Mouse (Mus musculus) stomach, embryonic 14.5 days (tissue): Measurements from ENCODE around the gene Gsta4. TPM values are rescaled to one million over a fixed set of nuclear protein-coding genes. Genes with fewer than 3 reads are reported as not detected.
A peak's percentile ranks its signal among the peaks of the same experiment; 100 is the strongest.

Source experiments
- ATAC-seq: fragments of 200-750 bp; cut with Nextera tagmentation; 2 replicates; pipeline ENCODE4 v1.8.0; 2017; ENCODE audit warnings: low read depth, moderate TSS enrichment; ENCODE audit not compliant: insufficient number of reproducible peaks, insufficient read depth, low FRiP score
- H3K27ac ChIP-seq: fragments of 300-500 bp; sonication (generic); 2 replicates; pipeline ENCODE4 v1.5.1; 2014; ENCODE audit warnings: mild to moderate bottlenecking, low read length, moderate library complexity, mixed read lengths
- H3K27me3 ChIP-seq: fragments of 300-500 bp; sonication (generic); 2 replicates; pipeline ENCODE4 v1.6.1; 2014; ENCODE audit warnings: low read length, control low read depth, mixed read lengths; ENCODE audit not compliant: control insufficient read depth, insufficient read depth
- H3K36me3 ChIP-seq: fragments of 300-500 bp; sonication (generic); 2 replicates; pipeline ENCODE4 v1.6.1; 2014; ENCODE audit warnings: mild to moderate bottlenecking, control low read depth, low read length, moderate library complexity, mixed read lengths; ENCODE audit not compliant: control insufficient read depth, insufficient read depth
- H3K4me1 ChIP-seq: fragments of 300-500 bp; sonication (generic); 2 replicates; pipeline ENCODE4 v1.6.1; 2014; ENCODE audit warnings: low read length, control low read depth, mixed read lengths; ENCODE audit not compliant: control insufficient read depth, insufficient read depth
- H3K4me2 ChIP-seq: fragments of 300-500 bp; sonication (generic); replicated peaks from 2 replicates; pipeline ENCODE4 v1.6.1; 2014; ENCODE audit warnings: low read depth, low read length, control low read depth
- H3K4me3 ChIP-seq: fragments of 300-500 bp; sonication (generic); 2 replicates; pipeline ENCODE4 v1.5.1; 2014; ENCODE audit warnings: low read depth, low read length, control low read depth
- H3K9ac ChIP-seq: fragments of 300-500 bp; sonication (generic); replicated peaks from 2 replicates; pipeline ENCODE4 v1.6.1; 2014; ENCODE audit warnings: low read depth, mild to moderate bottlenecking, control low read depth, low read length, moderate library complexity, mixed read lengths
- H3K9me3 ChIP-seq: fragments of 300-500 bp; sonication (generic); 2 replicates; pipeline ENCODE4 v1.6.1; 2016; ENCODE audit warnings: low read depth, low read length, control low read depth; ENCODE audit not compliant: control insufficient read depth
- WGBS: fragments of 180-500 bp; shearing (Covaris S2); extraction: QIAGEN DNeasy Blood & Tissue Kit; methylation state at CpG from one replicate; pipeline ENCODE4 v1.1.7; 2014; 5-methylcytosine and 5-hydroxymethylcytosine counted together
- polyA plus RNA-seq: library from polyadenylated mRNA; unstranded; fragments of >200 nt; fragmentation: Nextera tagmentation; extraction: Ambion mirVana; gene quantifications from 2 replicates; pipeline ENCODE4 v1.2.1, GENCODE M21; 2014

Gene Gsta4
- polyA plus RNA-seq, 1 experiment from 2014 or later: 492 TPM

- peaks cover 4% of the 10 kb centered on the region; the same call in 1 of the 2 replicates for H3K4me1 ChIP-seq
- H3K4me2 ChIP-seq: no peak overlapping the region
- no peaks in the 10 kb centered on the region for H3K27me3 ChIP-seq
- H3K4me3 ChIP-seq: no peak overlapping the region
- H3K9ac ChIP-seq: no peak overlapping the region
- H3K36me3 ChIP-seq: no peaks in the 10 kb centered on the region
- no peak for ATAC-seq
- 77% methylated on average over 8 of the region's 8 CpGs for WGBS
- no peak overlapping the region for H3K27ac ChIP-seq
- H3K9me3 ChIP-seq: no peaks in the 10 kb centered on the region
Measured at GRCm38 (mm10) chr9:78188910-78189309, 6.3 kb downstream of the Gsta4 start.

GRCm38 (mm10) chr9:78190651-78191634 lies 8.4 kb downstream of the Gsta4 start:
- no peak for ATAC-seq
- H3K9me3 ChIP-seq: no peaks in the 10 kb centered on the region
- no peaks in the 10 kb centered on the region for H3K36me3 ChIP-seq
- 3% methylated on average over 19 of the region's 19 CpGs for WGBS
- peak overlapping the region; percentile 36 for H3K4me3 ChIP-seq
- no peak overlapping the region; the same call in 1 of the 2 replicates for H3K9ac ChIP-seq
- no peaks in the 10 kb centered on the region for H3K27me3 ChIP-seq
- peak overlapping the region; percentile 62 for H3K4me2 ChIP-seq
- no peak overlapping the region for H3K27ac ChIP-seq
- peaks cover 4% of the 10 kb centered on the region; the same call in 1 of the 2 replicates for H3K4me1 ChIP-seq

- H3K4me2 ChIP-seq: peak overlapping the region; percentile 62
- ATAC-seq: peak; percentile 68
- WGBS: 1% methylated on average over 18 of the region's 18 CpGs
- H3K36me3 ChIP-seq: no peaks in the 10 kb centered on the region
- peak overlapping the region; percentile 43; the same call in 1 of the 2 replicates for H3K9ac ChIP-seq
- H3K27ac ChIP-seq: peak overlapping the region; percentile 53; the same call in 1 of the 2 replicates
- H3K27me3 ChIP-seq: no peaks in the 10 kb centered on the region
- H3K4me1 ChIP-seq: peaks cover 4% of the 10 kb centered on the region; the same call in 1 of the 2 replicates
- H3K4me3 ChIP-seq: peak overlapping the region; percentile 36
- H3K9me3 ChIP-seq: no peaks in the 10 kb centered on the region
Measured at GRCm38 (mm10) chr9:78191736-78192135, 9.2 kb downstream of the Gsta4 start.

GRCm38 (mm10) chr9:78193902-78194597 lies 11.5 kb downstream of the Gsta4 start:
- Histone ChIP-seq H3K4me2 (peak overlapping the region; percentile 62), H3K4me1 (peaks cover 4% of the 10 kb centered on the region; the same call in 1 of the 2 replicates), H3K4me3 (peak overlapping the region; percentile 36; the same call in 1 of the 2 replicates), H3K9me3 (no peaks in the 10 kb centered on the region), H3K36me3 (no peaks in the 10 kb centered on the region), H3K27me3 (no peaks in the 10 kb centered on the region), H3K27ac (no peak overlapping the region), H3K9ac (no peak overlapping the region)
- no peak; the same call in 1 of the 2 replicates for ATAC-seq
- 42% methylated on average over 9 of the region's 9 CpGs for WGBS

GRCm38 (mm10) chr9:78195034-78195433 lies 12.5 kb downstream of the Gsta4 start:
- no peaks in the 10 kb centered on the region; the same call in 1 of the 2 replicates for H3K36me3 ChIP-seq
- no peak overlapping the region for H3K9ac ChIP-seq
- peaks cover 4% of the 10 kb centered on the region; the same call in 1 of the 2 replicates for H3K4me1 ChIP-seq
- no peak overlapping the region for H3K4me3 ChIP-seq
- peak overlapping the region; percentile 12; the same call in 1 of the 2 replicates for H3K27ac ChIP-seq
- WGBS: 77% methylated on average over 11 of the region's 11 CpGs
- H3K4me2 ChIP-seq: peak overlapping the region; percentile 62
- H3K27me3 ChIP-seq: no peaks in the 10 kb centered on the region
- no peaks in the 10 kb centered on the region for H3K9me3 ChIP-seq
- ATAC-seq: no peak

GRCm38 (mm10) chr9:78197801-78198200 lies 15.2 kb downstream of the Gsta4 start:
- no peak overlapping the region for H3K4me2 ChIP-seq
- WGBS: 94% methylated on average over 9 of the region's 9 CpGs

GRCm38 (mm10) chr9:78204194-78204593 lies 21.6 kb downstream of the Gsta4 start:
- H3K9ac ChIP-seq: no peak overlapping the region
- H3K4me2 ChIP-seq: no peak overlapping the region
- WGBS: 80% methylated on average over 6 of the region's 6 CpGs
- no peaks in the 10 kb centered on the region for H3K27me3 ChIP-seq
- H3K4me3 ChIP-seq: no peak overlapping the region
- ATAC-seq: peak; percentile 86
- no peaks in the 10 kb centered on the region for H3K9me3 ChIP-seq
- H3K36me3 ChIP-seq: peaks cover 7% of the 10 kb centered on the region
- peak overlapping the region; percentile 76; the same call in 1 of the 2 replicates for H3K27ac ChIP-seq
- H3K4me1 ChIP-seq: no peaks in the 10 kb centered on the region

More at GRCm38 (mm10) chr9:78197801-78198200, 15.2 kb downstream of the Gsta4 start:
- no peak overlapping the region for H3K27ac ChIP-seq
- no peaks in the 10 kb centered on the region; the same call in 1 of the 2 replicates for H3K36me3 ChIP-seq
- no peak overlapping the region for H3K4me3 ChIP-seq
- no peak overlapping the region for H3K9ac ChIP-seq
- ATAC-seq: no peak
- H3K4me1 ChIP-seq: no peaks in the 10 kb centered on the region
- no peaks in the 10 kb centered on the region for H3K9me3 ChIP-seq
- H3K27me3 ChIP-seq: no peaks in the 10 kb centered on the region

- Histone ChIP-seq H3K4me2 (no peak overlapping the region), H3K9me3 (no peaks in the 10 kb centered on the region), H3K9ac (no peak overlapping the region), H3K36me3 (peaks cover 7% of the 10 kb centered on the region), H3K27ac (no peak overlapping the region), H3K27me3 (no peaks in the 10 kb centered on the region), H3K4me1 (peaks cover 5% of the 10 kb centered on the region; the same call in 1 of the 2 replicates), H3K4me3 (no peak overlapping the region)
- whole genome bisulfite sequencing: 64% methylated on average over 4 of the region's 4 CpGs
- no peak for ATAC-seq
Measured at GRCm38 (mm10) chr9:78208956-78209355, 26.4 kb downstream of the Gsta4 start.
